Mouse (Mus musculus) kidney, postnatal 4 days (tissue): ENCODE results near the gene Bloc1s2.

ENCODE experiments used
- DNase-seq, 2 experiments: peaks; one replicate each; pipeline ENCODE4 v3.0.0; 2021; ENCODE audit warnings: mixed read lengths in 2 of 2

Bloc1s2 gene

GRCm38 (mm10) chr19:44145702-44146567 lies at the start of gene Bloc1s2:
Gene Bloc1s2 (minus strand): TSS chr19:44146446.
- DNase-seq: peak; percentile 92 to 94

DNA sequence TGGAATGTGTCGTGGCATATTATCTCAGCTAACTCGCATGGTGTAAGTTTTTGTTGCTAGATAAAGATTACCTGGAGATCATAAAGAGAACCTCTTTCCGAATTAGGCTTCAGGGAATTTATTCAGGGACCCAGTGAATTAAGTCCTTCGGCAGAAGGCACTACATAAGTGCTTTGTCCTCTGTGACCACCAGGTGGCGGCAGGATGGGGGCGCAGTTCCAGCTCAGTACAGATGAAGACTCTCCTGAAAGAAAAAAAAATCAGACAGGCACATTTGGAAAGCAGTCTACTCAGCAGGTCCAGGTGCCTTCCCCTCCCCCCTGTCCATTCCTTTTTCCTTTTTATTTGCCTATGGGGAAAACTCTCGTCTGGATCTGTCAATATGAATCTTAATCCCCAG lies 48.9 kb upstream of the Bloc1s2 start:
- peak; percentile 85 to 86 for DNase-seq

- DNase-seq: peak; percentile 13 to 14
Observed at GRCm38 (mm10) chr19:44193906-44194305, 47.7 kb upstream of the Bloc1s2 start.

DNA sequence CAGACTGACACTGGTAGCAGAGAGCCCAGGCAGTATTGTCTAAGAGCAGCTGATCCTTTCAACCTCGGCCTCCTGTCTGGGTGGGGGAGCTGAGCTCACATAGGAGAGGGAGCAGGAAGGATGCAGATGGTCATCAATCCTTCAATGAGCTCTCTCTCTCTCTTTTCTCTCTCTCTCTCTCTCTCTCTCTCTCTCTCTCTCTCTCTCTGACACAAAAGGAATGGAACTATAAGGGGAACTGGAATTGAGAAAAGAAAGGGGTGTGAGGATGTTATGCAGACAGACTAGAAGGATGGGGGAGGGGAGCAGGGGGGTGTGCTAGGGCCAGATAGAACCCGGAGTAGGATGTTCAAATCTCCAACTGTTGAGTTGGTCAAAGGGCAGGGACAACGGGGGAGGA lies 46.1 kb upstream of the Bloc1s2 start, which contains the start of gene Pkd2l1:
Gene Pkd2l1, minus strand, starts transcription at position 101 of the 400 bp plus-strand sequence.
- DNase-seq: no peak

DNA sequence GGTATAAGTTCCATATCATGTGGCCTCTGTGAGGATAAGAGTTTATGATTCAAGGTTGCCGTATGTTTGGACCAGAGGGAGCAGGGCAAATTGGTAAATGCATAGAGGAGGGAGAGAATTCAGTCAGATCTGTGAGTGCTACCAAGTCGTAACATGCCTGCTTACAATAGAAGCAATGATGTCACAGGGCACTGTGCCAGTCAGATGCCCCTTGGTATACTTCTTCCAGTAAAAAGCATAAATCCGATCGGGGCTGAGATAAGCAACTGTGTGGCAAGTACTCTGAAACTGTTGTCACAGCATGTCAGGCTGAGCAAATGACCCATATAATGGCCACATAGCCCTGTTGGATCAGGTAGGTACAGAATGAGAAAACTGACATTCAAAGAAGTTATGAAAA lies 42.8 kb upstream of the Bloc1s2 start:
- DNase-seq: no peak

GRCm38 (mm10) chr19:44183968-44184367 lies 37.7 kb upstream of the Bloc1s2 start:
- DNase-seq: no peak

GRCm38 (mm10) chr19:44180502-44180901 lies 34.3 kb upstream of the Bloc1s2 start:
- DNase-seq: no peak

GRCm38 (mm10) chr19:44176741-44177140 lies 30.5 kb upstream of the Bloc1s2 start:
- no peak for DNase-seq

- no peak for DNase-seq
Observed at GRCm38 (mm10) chr19:44174835-44175234, 28.6 kb upstream of the Bloc1s2 start.

DNA sequence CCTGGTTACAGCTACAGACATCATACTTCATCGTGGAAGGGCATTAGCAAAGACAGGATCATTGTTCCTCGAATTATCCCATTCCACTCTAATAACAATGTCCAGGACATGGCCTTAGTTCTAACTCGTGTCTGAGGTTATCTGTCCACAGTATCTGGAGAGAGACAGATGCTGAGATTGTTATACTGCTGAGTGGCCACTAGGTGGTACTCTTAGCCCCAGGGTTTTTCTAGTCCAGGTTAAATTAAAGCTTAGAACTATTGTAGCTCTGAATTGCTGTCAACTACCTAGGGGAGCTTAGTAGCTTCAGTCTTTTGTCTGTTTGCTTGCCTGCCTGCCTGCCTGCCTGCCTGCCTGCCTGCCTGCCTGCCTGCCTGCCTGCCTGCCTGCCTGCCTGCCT lies 15.3 kb upstream of the Bloc1s2 start:
- no peak for DNase-seq

DNA sequence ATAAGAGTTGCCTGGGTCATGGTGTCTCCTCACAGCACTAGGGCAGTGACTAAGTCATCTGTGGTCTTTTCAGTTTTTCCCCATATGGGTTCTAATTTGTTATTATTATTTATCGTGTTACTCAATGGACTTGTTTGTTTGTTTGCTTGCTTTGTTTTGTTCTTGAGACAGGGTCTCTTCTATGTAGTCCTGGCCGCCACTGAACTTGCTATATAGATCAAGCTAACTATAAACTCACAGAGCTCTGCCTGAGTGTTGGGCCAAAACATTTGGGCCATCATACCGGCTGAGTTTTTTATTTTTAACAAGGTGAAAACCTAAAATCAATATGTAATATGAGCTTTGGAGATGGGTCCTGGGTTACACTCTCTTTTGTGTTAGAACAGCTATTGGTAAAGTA lies 13.1 kb upstream of the Bloc1s2 start:
- no peak for DNase-seq

GRCm38 (mm10) chr19:44157005-44157404 lies 10.8 kb upstream of the Bloc1s2 start:
- no peak for DNase-seq

- no peak for DNase-seq
Observed at GRCm38 (mm10) chr19:44153781-44154180, 7.5 kb upstream of the Bloc1s2 start.

- DNase-seq: no peak
Observed at GRCm38 (mm10) chr19:44148991-44149390, 2.7 kb upstream of the Bloc1s2 start.

- no peak for DNase-seq
Observed at GRCm38 (mm10) chr19:44148345-44148744, 2.1 kb upstream of the Bloc1s2 start.

GRCm38 (mm10) chr19:44146951-44147350 lies 705 bp upstream of the Bloc1s2 start:
- no peak for DNase-seq

- no peak for DNase-seq
Observed at GRCm38 (mm10) chr19:44146568-44146879, 278 bp upstream of the Bloc1s2 start.

GRCm38 (mm10) chr19:44144366-44144765 lies 1.9 kb downstream of the Bloc1s2 start:
- DNase-seq: no peak

DNA sequence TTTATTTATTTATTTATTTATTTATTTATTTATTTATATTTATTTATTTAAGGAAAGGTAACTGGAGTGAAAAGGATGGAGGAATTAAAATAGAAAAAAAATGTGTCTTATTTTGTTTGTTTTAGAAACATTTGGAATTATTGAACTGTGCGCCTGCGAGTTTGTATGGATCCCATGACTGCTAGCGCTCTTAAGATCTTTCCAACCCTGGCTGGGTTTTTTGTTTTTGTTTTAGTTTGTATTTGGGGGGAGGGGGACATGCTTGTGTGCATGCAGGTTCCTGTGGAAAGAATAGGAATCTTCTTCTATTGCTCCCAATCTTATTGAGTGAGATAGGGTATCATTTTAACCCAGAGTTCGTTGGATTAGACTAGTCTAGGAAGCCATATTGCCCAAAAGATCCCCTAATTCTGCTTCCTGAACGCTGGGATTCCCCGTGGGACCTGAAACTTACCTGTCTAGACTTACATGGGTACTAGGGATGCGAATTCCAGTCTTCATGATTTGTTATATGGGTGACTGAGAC lies 10.2 kb downstream of the Bloc1s2 start:
- peak in 1 of 2 experiments; percentile 10 for DNase-seq

GRCm38 (mm10) chr19:44135072-44135959 lies 10.9 kb downstream of the Bloc1s2 start, which contains the start of gene Cwf19l1:
Gene Cwf19l1 (minus strand): TSS chr19:44135876.
- peak; percentile 92 to 93 for DNase-seq

DNA sequence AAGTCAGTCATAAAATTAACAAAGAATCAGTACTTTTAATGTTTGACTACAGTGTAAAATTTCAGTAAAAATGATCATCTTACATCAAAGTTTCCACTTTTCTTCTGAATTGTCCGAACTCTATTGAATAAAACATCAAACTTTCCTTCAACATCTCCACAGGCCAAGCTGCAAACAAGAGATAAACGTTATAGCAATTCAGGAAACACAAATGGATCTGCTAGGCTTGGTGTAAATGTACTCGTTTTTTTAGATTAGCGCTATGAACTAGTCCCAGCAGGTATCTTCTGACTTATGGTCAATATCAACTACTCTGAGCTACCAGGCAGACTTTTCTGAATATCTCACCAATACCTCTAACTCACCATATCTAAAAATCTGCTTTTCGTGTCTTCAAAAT lies 13.3 kb downstream of the Bloc1s2 start:
- no peak for DNase-seq

GRCm38 (mm10) chr19:44128560-44128959 lies 17.7 kb downstream of the Bloc1s2 start:
- DNase-seq: no peak

DNA sequence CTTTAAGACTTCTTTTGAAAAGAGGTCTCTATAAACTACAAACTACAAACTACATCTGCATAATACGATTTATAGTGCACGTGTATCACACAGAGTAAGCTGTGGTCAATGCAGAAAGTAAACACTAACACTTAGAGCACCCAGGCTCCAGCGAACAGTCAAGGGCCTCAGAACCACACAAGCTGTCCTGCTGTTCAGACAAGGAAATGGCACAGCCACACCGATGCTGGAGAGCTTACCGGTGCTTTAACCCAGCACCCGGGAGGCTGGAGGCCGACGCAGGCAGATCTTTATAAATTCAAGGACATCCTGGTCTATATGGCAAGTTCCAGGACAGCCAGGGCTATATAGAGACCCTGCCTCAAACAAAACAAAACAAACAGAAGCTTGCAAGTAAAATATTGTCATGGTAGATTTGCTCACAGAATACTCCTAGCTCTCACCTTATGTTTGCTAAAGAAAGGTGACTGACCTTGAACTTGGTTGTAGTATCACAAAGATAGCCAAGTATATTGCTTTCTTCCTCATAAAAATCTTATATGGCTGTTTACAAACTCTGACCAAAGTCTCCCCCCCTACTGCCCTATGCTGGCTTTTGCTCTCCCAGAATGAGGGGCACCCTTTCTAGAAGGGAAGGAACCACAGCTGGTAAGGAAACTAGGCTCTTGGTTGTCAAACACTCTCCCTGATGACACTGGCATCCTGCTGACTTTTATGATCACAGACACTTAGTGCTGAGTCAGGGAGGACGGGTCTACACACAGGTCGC lies 18.3 kb downstream of the Bloc1s2 start:
- no peak for DNase-seq
